Mouse (Mus musculus) adrenal gland, postnatal 36 days (tissue): ENCODE measurements around the gene Cdc7. TPM values are rescaled to one million over a fixed set of nuclear protein-coding genes. Genes with fewer than 3 reads are reported as not detected.
A peak's percentile ranks its signal among the peaks of the same experiment; 100 is the strongest.
"Not testable (repeated sequence)": the region's sequence is repeated elsewhere in the genome, so short reads cannot be mapped to it uniquely, and the experiment has no call there.

Experiments used
- DNase-seq, 2 experiments: peaks; one replicate each; pipeline ENCODE4 v3.0.0; 2021; ENCODE audit warnings: mixed read lengths in 1 of 2
- long read RNA-seq, 2 experiments: library from polyadenylated mRNA; stranded (forward); transcript quantifications; one replicate each; pipeline ENCODE4 v2.0.0; 2021; ENCODE audit warnings: borderline sequencing depth in 2 of 2
- total RNA-seq, 2 experiments: library from RNA; stranded (reverse); gene quantifications; 2 replicates each; pipeline ENCODE4 v1.2.3; 2021

Cdc7 gene
- 1 to 10 TPM; 2.3 to 3.6 TPM for total RNA-seq
- long read RNA-seq, experiment 1, partial matches to known transcripts, result 3 of 5 reads
- long read RNA-seq, experiment 1, other reads (novel, unspliced or antisense), result 2 of 5 reads
- long read RNA-seq, experiment 2, partial matches to known transcripts, result 1 of 3 reads
- long read RNA-seq, experiment 2, other reads (novel, unspliced or antisense), result 0 of 3 reads

GRCm38 (mm10) chr5:106963584-106964512 lies at the start of gene Cdc7:
TSS of gene Cdc7 (plus strand) at chr5:106964322.
- DNase-seq, result peak; percentile 95 to 96

- DNase-seq, result no peak
These were observed 44.8 kb upstream of the Cdc7 start for GRCm38 (mm10) chr5:106919315-106919714.

GRCm38 (mm10) chr5:106925488-106926368 lies 38.4 kb upstream of the Cdc7 start, which contains the start of gene Hfm1:
TSS of gene Hfm1 (minus strand) at chr5:106926321.
- DNase-seq, result peak; percentile 58 to 74

GRCm38 (mm10) chr5:106926369-106926686 lies 37.8 kb upstream of the Cdc7 start:
- DNase-seq, result no peak

GRCm38 (mm10) chr5:106927996-106928395 lies 36.1 kb upstream of the Cdc7 start:
- no peak for DNase-seq

- DNase-seq, result no peak
These were observed 17.8 kb upstream of the Cdc7 start for GRCm38 (mm10) chr5:106946342-106946741.

- no peak for DNase-seq
These were observed 15.4 kb upstream of the Cdc7 start for GRCm38 (mm10) chr5:106948683-106949082.

GRCm38 (mm10) chr5:106956467-106956866 lies 7.7 kb upstream of the Cdc7 start:
- DNase-seq, result no peak

GRCm38 (mm10) chr5:106959031-106959430 lies 5.1 kb upstream of the Cdc7 start:
- DNase-seq, result peak; percentile 72 to 76

- DNase-seq, result no peak
These were observed 3.7 kb upstream of the Cdc7 start for GRCm38 (mm10) chr5:106960451-106960850.

- DNase-seq, result no peak
These were observed 442 bp downstream of the Cdc7 start for GRCm38 (mm10) chr5:106964513-106965014.

GRCm38 (mm10) chr5:106966443-106966842 lies 2.3 kb downstream of the Cdc7 start:
- no peak for DNase-seq

- no peak for DNase-seq
These were observed 3.5 kb downstream of the Cdc7 start for GRCm38 (mm10) chr5:106967578-106967977.

- DNase-seq, result no peak
These were observed 9.8 kb downstream of the Cdc7 start for GRCm38 (mm10) chr5:106973883-106974282.

GRCm38 (mm10) chr5:106979156-106979555 lies 15.0 kb downstream of the Cdc7 start:
- peak; percentile 54 to 55 for DNase-seq

GRCm38 (mm10) chr5:106982298-106982952 lies 18.3 kb downstream of the Cdc7 start:
- no peak for DNase-seq

- not testable (repeated sequence) for DNase-seq
These were observed 20.8 kb downstream of the Cdc7 start for GRCm38 (mm10) chr5:106984934-106985333.

GRCm38 (mm10) chr5:106985594-106985993 lies 21.5 kb downstream of the Cdc7 start:
- DNase-seq, result no peak

- DNase-seq, result no peak
These were observed 25.1 kb downstream of the Cdc7 start for GRCm38 (mm10) chr5:106989181-106989580.

GRCm38 (mm10) chr5:106989786-106990185 lies 25.7 kb downstream of the Cdc7 start:
- DNase-seq, result no peak

GRCm38 (mm10) chr5:106990639-106991299 lies 26.6 kb downstream of the Cdc7 start:
- DNase-seq, result peak; percentile 69 to 80
